Mouse (Mus musculus) layer of hippocampus, adult 9-11 months (tissue): Measurements from ENCODE around the gene Jchain.
"Not testable (repeated sequence)": the region's sequence is repeated elsewhere in the genome, so short reads cannot be mapped to it uniquely, and the experiment has no call there.

Experiments
- DNase-seq: peaks from one replicate; pipeline ENCODE4 v3.0.0; 2022

Jchain gene

DNA sequence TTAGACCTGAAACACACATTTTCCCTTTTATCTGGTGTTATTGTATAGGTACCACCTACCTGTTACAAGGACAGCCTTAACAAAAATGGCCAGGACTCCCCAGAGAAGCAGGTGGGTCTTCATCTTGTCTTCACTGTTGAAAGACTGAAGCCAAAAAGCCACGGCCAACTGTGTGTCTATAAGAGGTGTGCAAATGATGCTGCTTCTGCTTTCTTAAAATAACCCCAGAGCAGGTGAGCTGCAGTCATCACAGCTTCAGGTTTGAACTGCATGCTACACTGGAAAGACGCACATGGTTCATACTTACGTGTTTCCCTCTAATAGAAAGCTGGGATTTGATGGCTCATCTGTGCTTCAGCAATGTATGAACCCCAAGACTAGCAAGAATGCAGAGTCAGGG lies at the start of gene Jchain:
TSS of gene Jchain (minus strand) at position 235 of the 400 bp plus-strand sequence.
- no peak for DNase-seq

DNA sequence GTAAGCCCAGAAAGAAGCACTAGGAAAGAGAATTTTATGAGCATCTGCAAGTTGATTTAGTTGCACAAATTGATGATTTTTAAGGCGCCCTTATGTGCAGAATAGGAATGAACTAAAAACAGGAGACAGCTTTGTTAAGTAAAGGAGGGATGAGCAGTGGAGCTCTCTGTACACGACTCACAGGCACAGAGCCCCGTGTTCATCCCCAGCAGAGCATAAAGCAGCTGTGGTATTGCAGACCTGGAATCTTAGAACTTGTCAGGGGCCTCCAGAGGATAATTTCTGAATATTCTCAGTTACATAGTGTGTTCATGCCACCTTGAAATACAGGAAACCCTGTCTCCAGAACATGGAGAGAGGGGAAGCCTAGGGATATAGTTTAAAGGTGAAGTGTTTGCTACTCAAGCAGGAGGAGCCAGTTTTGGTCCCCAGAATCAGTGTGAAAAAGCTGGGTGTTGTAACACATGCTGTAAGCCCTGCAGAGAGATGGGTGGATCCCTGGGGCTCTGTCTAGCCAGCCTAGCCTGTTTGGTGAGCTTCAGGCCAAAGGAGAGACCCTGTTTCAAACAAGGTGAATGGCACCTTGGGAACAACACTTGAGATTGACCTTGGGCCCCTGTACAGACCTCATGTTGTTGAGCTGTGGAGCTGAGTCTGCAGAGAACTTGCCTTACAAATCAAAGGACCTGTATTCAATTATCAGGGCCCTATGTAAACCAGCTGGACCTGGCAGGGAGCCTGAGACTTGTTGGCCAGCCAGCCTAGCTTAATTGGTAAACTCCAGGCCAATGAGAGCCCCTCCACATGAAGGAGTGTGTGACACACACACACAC lies 48.0 kb upstream of the Jchain start:
- DNase-seq = no peak

DNA sequence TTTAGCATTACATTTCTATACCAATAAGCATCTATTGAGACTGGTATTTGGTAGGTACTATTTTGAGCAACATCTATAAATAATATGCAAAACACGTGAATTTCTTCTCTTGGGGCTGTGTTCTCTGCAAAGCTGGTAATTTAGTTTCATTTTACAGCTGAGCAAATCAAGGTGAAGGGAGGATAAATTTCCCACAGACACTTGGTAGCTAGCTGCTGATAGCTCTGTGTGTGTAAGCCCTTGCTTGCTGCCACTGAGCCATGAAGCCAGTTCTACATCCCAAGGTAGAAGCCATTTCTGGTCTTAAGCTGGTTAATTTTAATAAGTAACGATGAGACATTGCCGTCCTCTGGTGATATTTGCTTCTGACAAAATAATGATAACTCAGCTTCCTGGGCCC lies 47.1 kb upstream of the Jchain start:
- DNase-seq = no peak

DNA sequence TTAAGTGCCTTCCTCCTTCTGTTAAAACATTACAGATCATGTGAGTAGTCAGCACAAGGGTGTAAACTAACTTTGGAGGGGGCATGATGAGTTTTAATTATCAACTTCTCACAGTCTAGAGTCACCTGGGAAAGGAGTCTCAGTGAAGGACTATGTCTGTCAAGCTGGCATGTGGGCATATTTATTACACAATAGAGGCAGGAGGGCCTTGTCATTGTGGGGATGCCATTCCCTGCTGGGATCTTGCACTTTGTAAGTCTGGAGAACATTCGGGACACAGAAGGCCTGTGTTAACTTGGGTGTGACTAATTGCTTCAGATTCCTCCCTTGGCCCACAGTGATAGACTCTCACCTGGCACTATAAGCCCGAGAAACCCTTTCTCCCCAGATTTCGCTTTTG lies 41.9 kb upstream of the Jchain start:
- DNase-seq = no peak

DNA sequence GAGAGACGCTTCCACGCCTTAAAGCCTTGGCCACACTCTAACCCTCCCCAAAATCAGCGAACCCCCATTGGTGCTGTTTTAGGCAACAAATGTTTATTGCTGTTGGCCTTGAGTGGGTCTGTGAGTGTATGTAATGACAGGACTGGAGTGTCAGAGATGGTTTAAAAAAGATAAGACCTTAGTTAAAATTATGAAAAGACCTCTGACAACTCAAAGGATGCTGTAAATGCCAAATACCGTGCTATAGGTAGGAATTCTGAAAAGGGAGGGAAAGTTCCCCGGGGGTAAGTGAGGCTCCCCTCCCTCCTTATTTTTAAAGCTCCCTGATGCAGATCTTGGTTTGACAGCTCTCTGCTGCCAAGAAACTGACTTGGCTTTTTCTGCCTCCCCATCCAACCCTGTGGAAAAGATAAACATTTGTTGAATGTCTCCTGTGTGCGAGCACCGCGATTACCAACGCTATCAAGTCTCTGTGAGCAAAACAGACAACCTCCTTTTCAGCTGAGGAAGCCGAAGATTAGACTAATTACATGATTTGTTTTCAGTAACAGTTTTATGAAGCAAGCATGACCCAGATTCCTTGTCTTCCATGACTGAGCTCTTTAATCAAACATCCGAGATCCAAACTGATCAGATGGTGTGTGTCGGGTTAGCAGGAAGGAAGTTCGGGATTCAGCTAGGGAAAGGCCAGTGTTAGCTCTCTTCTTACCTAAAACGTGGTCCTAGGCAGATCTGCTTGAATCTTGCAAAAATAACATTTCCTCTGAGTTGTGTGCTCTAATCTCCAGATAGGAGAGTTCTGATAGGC lies 38.5 kb upstream of the Jchain start:
- no peak for DNase-seq

DNA sequence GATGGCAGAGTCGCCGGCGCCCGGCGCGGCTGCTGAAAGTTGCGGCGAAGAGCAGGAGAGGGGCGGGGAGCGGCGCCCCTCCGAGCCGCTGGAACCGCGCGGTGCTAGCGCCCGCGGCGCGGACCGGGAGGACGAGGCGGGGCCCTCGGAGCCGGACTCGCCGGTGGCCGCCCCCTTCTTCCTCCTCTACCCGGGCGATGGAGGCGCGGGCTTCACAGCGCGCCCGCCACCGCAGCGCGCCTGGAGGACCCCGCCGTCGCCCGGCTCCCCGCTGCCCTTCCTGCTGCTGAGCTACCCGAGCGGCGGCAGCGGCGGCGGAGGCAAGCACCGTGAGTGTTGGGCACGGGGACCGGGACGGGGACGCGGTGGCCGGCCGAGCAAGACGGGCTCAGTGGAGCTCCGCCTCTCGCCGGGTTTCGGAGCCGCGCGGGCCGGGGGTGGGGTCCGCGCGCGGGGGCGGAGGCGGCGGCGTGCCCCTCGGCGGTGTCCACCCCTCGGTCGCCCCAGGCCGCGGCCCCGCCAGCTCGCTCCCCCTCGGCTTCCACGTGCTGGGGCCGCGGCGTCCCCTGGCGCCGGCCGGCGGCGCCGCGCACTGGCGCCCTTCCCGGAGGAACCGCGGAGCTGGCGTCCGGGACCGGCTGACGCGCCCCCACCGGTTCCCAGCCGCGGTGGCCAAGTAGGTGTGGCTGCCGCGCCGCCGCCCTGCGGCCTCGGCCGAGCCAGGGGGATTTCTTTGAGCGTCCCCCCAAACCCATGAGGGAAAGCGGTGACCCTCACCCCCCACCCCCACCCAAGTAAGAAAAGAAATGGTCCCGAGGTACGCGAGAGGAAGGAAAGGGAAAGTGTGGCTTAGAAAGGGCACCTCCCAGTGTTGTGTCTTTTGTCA lies 37.7 kb upstream of the Jchain start:
- peak; percentile 38 for DNase-seq

DNA sequence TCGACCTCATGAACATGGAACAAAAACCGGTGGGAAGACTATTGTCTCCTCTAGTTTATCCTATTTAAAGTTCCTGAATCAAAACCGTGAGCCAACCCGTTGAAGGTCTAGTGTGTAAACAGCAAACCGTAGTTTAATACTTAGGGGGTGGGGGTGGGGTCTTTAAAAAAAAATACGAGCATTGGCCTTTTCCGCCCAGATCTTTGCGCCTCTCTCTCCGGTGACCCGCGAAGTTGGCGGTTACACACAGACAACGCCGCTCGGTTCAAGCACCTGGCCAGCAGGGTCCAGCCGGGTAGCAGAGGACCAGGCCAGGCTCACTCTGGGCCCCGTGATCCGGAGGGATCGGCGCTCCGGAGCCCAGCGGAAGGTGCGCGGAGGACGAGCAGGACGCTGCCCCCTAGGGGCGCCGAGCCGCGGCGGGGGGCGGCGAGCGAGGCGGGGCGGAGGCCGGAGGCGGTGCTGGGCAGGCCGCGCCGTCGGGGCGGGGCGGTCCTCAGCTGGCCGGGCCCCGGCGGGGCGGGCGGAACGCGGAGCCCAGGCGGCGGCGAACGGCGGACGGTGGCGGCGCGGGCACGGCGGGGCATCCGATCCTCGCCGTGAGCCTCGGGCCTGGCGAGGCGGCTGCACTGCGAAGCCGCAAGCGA lies 36.9 kb upstream of the Jchain start, which contains the start of gene Rufy3:
TSS of gene Rufy3 (plus strand) at position 540 of the 647 bp plus-strand sequence.
- peak; percentile 76 for DNase-seq

DNA sequence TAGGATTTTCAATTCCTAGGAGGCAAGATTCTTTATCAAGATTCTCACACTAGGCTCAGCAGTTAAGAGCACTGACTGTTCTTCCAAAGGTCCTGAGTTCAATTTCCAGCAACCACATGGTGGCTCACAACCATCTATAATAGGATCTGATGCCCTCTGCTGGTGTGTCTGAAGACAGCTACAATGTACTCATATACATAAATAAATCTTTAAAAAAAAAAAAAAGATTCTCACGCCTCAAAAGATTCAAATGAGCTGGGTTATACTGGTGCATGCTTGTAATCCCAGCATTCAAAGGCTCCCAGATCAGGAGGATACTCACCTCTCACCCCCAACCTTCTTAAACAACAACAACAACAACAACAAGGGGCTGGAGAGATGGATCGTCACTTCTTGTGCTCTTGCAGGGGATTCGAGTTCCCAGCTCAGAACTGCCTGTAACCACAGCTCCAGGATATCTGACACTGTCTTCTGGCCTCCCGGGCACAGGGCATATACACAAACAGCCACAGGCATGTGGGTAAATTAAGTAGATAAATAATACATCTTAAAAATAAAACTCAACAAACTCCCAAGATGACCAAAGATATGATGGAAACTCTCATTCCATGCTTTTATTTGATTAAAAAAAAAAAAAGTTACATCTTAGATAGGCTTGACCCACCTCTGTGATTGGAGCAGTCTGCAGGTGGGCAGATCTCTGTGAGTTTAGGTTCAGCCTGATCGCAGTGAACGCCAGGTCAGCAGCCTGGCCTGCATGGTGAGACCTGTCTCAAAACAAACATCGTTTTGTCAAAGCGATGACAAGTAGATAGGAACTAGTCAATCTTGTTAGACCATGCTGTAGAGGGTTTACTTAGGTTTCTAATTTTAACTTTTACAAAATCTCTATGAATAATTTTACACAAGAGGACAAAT lies 35.4 kb upstream of the Jchain start:
- no peak for DNase-seq

DNA sequence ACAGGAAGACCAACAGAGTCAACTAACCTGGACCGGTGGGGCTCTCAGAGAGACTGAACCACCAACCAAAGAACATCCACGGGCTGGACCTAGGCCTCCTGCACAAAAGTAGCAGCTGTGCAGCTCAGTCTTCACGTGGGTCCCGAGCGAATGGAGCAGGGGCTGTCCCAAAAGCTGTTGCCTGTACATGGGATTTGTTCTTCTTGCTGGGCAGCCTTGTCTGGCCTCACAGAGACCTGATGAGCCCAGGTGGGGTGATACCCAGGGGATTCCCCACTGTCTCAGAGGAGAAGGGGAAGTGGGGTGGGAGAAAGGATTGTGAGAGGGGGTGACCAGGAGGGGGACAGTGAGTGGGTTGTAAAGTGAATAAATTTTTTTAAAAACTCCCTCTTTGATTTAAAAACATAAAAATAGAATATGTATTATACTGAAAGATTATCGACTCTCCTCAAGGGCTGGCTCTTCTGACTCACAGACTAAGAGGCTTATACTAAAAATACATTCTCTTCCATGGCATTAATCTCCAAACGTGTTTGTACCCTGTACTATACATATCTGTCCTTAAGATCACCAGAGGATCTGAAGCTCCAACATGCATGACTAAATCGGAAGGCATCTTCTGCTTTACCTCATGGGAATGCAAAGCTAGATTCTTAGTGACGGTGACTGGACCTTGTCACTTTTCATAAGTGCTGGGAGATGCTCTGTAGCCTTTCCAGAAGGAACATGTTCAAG lies 33.6 kb upstream of the Jchain start:
- no peak for DNase-seq

DNA sequence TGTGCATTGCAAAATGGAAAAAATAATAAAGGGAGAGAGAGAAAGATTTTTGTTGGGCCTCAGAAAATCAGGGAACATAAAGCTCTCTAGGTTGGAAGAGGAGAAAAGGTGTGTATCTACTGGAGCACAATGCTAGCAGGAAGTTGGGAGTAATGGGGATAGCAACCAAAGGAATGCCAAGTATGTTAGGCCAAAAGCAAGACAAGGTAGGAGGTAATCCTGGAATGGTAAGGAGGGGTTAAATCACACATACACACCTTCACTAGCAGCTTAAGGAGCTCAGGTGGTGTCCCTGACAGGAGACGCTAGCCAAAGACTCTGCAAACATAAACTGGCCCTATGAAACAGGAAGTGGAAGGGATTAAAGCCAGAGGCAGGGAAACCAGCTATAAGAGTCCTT lies 31.3 kb upstream of the Jchain start:
- no peak for DNase-seq

DNA sequence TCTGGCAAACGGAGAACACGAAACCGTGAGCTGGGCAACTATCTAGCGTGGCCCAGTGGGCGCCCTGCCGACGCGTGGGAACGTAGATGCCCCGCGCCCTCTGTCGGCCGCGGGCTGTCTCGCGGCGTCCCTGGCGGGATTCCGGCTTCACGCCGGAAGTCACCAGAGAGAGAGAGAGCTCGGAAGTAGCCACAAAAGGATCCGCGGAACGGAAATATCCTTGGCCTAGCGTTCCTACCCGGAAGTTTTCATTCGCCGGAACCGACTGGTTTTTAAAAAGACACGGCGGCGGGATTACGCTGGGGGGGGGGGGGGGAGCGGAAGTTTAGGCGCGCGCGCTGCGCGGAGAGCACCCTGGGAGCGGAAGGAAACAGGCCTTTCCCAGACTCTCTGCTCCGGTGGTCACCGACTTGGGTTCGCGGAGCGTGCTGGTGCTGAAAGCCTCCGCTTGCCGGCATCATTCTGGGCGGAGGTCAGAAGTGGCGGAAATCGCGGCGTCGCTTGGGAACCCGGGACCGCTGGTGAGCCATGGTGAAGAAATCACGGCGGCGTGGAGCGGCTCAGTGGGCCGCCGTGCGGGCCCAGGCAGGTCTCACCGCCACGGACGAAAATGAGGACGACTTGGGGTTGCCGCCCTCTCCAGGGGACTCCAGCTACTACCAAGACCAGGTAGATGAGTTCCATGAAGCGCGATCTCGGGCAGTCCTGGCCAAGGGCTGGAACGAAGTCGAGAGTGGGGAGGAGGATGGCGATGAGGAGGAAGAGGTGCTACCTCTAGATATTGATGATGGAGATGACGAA lies 26.6 kb upstream of the Jchain start, which contains the start of gene Utp3:
TSS of gene Utp3 (plus strand) at position 377 of the 801 bp plus-strand sequence.
- DNase-seq = peak; percentile 96

DNA sequence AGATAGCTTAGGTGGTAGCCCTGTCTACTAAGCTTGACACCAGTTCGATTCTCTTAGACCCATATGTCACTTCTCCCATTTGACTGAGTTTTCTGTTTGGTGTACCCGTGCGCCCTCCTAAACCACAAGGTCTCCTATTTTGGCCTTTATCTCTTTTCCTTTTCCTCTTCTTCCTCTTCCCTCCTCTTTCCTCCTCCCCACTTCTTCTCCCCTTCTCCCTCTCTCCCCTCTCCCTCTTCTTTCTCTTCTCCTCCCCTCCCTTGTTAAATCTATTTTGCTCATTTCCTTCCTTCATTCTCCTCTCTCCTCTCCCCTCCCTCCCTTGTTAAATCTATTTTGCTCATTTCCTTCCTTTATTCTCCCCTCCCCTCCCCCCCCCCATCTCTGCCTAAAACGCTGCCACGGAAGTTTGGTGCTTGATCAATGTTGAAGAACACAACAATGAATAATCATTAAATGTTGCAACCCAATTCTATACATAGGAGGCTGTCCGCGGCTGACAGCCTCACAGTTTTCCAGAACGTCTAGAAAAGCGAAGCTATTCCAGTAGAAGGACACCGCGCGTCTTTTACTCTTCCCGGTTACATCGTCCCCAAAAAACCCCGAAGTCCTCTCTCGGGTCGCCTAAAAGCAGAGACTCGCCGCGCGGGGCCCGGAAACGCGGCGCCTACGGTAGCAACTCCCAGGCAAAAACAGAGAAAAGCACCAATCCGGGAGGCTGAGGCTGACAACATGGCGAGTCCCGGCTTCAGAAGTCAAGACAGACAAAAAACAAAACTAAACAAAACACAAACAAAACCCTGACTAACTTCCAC lies 25.8 kb upstream of the Jchain start:
- no peak for DNase-seq

DNA sequence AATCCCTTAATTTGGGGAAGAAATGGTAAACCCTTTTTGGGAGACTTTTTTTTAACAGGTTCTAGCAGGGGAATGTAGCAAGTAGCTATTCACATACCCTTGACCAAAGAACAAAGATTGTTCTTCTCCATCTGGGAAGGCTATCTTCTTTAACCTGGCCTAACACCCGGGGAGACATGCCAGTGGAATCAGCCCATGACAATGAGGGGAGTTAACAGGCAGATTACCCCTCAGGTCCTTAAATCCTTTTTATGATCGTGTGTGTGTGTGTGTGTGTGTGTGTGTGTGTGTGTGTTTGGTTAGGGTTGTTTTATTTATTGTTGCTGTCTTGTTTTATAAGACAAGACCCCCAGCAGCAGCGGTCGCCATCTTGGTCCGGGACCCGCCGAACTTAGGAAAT lies 17.8 kb upstream of the Jchain start:
- DNase-seq = no peak

DNA sequence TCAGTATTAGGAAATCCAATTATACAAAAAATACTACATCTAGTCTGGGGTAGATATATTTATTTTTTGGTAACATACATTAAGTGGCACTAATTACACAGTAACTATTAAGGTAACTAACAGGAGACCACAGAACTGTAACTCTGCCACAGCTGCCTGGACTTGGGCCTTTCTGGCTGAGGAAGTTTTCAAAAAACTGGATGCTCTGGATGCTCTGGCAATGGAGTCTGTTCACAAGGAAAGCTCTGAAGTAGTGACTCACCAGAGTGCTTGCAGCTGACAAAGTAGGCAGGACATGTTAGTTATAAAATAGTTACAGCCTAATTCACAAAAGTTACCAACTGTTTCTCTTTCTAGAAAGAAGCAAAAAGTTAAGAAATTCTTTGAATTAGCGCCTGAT lies 16.7 kb upstream of the Jchain start:
- DNase-seq = not testable (repeated sequence)

DNA sequence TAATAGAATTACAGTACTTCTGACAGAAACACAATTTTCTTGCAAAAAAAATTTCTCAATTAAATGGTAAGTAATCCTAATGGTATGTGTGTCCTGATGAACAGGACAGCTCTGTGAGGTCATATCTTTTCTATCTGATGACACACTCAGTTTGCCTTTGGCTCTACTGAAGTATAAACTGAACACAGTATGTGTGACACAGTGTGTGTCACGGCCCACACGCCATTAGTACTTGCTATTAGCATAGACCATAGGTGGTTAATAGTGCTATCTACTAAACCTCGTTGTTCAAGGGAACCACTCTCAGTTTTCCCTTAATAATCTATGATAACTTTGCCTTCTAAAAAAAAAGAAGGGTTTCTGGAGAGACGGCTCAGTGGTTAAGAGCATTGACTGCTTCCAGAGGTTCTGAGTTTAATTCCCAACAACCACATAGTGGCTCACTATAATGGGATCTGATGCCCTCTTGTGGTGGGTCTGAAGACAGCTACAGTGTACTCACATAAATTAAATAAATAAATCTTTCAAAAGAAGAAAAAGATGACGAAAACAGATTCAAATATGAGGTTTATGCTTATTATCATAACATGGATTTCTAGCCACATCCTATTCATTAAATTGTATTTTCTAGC lies 15.1 kb upstream of the Jchain start:
- DNase-seq = no peak

DNA sequence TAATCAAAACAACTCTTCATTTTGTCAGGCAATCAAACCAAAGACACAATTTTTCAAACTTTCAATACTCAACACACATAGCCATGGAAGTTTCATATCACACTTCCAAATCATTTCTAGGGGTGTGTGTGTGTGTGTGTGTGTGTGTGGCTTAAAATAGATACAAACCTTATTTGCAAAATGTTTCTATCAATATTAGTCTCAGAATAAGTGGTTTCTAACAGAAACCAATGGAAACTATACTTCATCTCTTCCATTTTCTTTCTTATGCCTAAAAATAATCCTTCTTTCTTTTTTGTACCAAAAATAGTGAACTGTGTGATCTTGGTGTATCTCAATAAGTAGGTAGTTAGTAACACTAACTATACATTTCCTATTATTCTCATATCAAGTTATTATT lies 13.2 kb upstream of the Jchain start:
- DNase-seq = no peak

DNA sequence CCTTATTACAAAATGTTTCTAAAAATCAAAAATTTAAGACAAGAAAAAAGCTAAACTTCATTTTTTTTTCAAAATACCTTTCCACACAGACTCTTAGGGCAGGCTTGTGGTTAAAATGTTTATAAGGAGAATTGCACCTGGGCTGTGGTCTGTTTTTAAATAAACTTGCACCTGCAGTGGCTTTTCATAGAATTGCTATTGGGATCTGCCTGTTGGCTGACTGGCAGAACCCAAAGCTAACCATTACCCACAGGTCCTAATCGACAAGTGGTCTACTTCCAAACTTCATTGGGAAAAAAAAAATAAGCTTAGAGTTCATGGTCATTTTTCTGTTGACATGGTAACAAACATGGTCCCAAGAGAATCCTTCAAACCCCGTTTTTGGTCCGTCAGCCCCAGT lies 7.0 kb upstream of the Jchain start:
- DNase-seq = no peak

DNA sequence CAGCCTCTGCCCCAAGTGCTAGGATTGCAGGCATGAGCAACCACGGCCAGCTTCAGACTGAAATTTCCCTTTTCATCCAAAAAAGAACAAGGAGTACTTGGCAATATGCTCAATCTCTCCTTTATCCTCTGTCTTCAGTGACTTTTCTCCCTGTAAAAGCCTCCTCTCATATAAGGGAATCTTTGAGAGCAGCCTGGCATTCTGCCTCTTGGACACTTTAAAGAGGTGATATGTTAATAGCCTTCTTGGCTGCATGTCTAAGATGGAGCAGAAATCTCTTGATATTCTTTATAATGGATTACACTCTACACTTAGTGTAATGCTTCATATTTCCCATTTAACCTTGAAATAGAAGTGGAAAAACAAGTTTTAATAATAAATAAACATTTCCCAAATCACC lies 3.2 kb upstream of the Jchain start:
- no peak for DNase-seq
